Mouse (Mus musculus) midbrain, embryonic 10.5 days (tissue): ENCODE measurements at regions not wholly inside any gene's neighbourhood (a gene's known extent, or its start where the extent isn't known, plus 50 kb on each side); places are given as distances from the start of the nearest gene placed in this dataset.
A peak's percentile ranks its signal among the peaks of the same experiment; 100 is the strongest.

Source experiments
- DNase-seq: peaks from one replicate; pipeline ENCODE4 v3.0.0-alpha.2; 2017; ENCODE audit warnings: low spot score
- H3K27ac ChIP-seq: fragments of 300-500 bp; sonication (generic); replicated peaks from 2 replicates; pipeline ENCODE4 v1.5.1; 2016; ENCODE audit warnings: mild to moderate bottlenecking
- H3K27me3 ChIP-seq: fragments of 300-500 bp; sonication (generic); 2 replicates; pipeline ENCODE4 v1.6.1; 2016; ENCODE audit warnings: low read depth, mild to moderate bottlenecking; ENCODE audit not compliant: poor library complexity, severe bottlenecking
- H3K36me3 ChIP-seq: fragments of 300-500 bp; sonication (generic); 2 replicates; pipeline ENCODE4 v1.6.1; 2016; ENCODE audit warnings: mild to moderate bottlenecking, moderate library complexity
- H3K4me1 ChIP-seq: fragments of 300-500 bp; sonication (generic); 2 replicates; pipeline ENCODE4 v1.6.1; 2016
- H3K4me3 ChIP-seq: fragments of 300-500 bp; sonication (generic); 2 replicates; pipeline ENCODE4 v1.5.1; 2016; ENCODE audit warnings: mild to moderate bottlenecking, moderate library complexity
- H3K9me3 ChIP-seq: fragments of 300-500 bp; sonication (generic); replicated peaks from 2 replicates; pipeline ENCODE4 v1.6.1; 2016; ENCODE audit warnings: mild to moderate bottlenecking
- WGBS: fragments of 180-500 bp; shearing (Covaris S2); methylation state at CpG from one replicate; pipeline ENCODE4 v1.1.7; 2016; 5-methylcytosine and 5-hydroxymethylcytosine counted together

- H3K4me3 ChIP-seq: no peak overlapping the region
- H3K27ac ChIP-seq: no peak overlapping the region
- H3K4me1 ChIP-seq: no peaks in the 10 kb centered on the region
- H3K36me3 ChIP-seq: no peaks in the 10 kb centered on the region
- no peak for DNase-seq
- 87% methylated on average over 3 of the region's 3 CpGs for WGBS
- H3K9me3 ChIP-seq: peaks cover 10% of the 10 kb centered on the region
- H3K27me3 ChIP-seq: no peaks in the 10 kb centered on the region
Observed at GRCm38 (mm10) chr16:76678885-76679284, 305.3 kb upstream of the Nrip1 start.

DNA sequence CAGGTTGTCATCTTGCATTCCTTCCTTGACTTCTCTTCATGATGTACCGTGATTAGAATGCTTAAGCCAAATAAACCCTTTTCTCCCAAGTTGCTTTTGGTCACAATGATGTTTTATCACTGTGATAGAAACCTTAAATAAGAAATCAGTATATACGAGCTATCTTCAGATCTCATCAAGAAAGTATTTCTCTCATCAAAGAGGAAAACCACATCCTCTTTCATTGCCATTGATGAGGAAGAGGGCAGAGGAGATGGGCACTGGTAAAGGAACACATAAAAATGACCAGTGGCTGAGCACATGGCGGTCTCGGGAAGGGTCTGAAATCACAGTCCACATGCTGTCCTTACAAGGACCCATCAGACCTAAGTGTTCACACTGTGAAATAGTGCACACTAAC, 296.2 kb upstream of the Nrip1 start:
- WGBS: 94% methylated on average over 4 of the region's 4 CpGs
- Histone ChIP-seq H3K9me3 (no peaks in the 10 kb centered on the region), H3K27me3 (no peaks in the 10 kb centered on the region), H3K36me3 (no peaks in the 10 kb centered on the region), H3K27ac (no peak overlapping the region), H3K4me1 (no peaks in the 10 kb centered on the region), H3K4me3 (no peak overlapping the region)
- DNase-seq: no peak

GRCm38 (mm10) chr16:76667046-76667445, 293.4 kb upstream of the Nrip1 start:
- no peak for DNase-seq
- 84% methylated on average over 3 of the region's 3 CpGs for whole genome bisulfite sequencing
- H3K27me3 ChIP-seq: no peaks in the 10 kb centered on the region

DNA sequence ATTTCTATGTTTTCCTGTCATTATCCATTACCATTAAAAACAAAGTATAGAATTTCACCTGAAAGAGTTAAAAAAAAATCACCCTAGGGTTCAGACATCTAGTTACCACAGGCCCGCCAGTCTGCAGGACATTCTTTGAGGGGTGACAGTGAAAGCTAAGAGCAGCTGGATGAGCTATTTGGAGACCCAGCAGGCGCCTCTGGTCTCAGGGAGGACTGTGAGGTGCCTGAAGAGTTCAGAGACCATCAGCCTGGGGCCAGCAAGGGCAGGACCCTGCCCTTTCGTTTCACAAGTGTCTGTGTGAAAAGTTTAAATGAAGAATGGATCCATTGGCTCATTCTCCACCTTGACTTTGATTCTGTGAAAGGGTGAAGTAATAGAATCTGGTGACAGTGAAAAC, 281.5 kb upstream of the Nrip1 start:
- no peak overlapping the region for H3K27ac ChIP-seq
- WGBS: 31% methylated on average over 3 of the region's 3 CpGs
- H3K36me3 ChIP-seq: no peaks in the 10 kb centered on the region
- DNase-seq: no peak
- no peaks in the 10 kb centered on the region for H3K9me3 ChIP-seq
- peaks cover 19% of the 10 kb centered on the region for H3K4me1 ChIP-seq
- H3K27me3 ChIP-seq: no peaks in the 10 kb centered on the region
- H3K4me3 ChIP-seq: no peak overlapping the region

More at GRCm38 (mm10) chr16:76667046-76667445, 293.4 kb upstream of the Nrip1 start:
- no peaks in the 10 kb centered on the region for H3K9me3 ChIP-seq
- no peak overlapping the region for H3K4me3 ChIP-seq
- no peak overlapping the region for H3K27ac ChIP-seq
- H3K4me1 ChIP-seq: no peaks in the 10 kb centered on the region
- H3K36me3 ChIP-seq: no peaks in the 10 kb centered on the region

GRCm38 (mm10) chr16:76644281-76644680, 270.7 kb upstream of the Nrip1 start:
- H3K4me1 ChIP-seq: no peaks in the 10 kb centered on the region
- H3K36me3 ChIP-seq: no peaks in the 10 kb centered on the region
- no peak overlapping the region for H3K27ac ChIP-seq
- 0 out of 2 replicates have a peak, but pooled peaks cover 3% of the 10 kb centered on the region for H3K9me3 ChIP-seq
- 90% methylated on average over 6 of the region's 6 CpGs for WGBS
- H3K27me3 ChIP-seq: no peaks in the 10 kb centered on the region
- no peak for DNase-seq
- H3K4me3 ChIP-seq: no peak overlapping the region

DNA sequence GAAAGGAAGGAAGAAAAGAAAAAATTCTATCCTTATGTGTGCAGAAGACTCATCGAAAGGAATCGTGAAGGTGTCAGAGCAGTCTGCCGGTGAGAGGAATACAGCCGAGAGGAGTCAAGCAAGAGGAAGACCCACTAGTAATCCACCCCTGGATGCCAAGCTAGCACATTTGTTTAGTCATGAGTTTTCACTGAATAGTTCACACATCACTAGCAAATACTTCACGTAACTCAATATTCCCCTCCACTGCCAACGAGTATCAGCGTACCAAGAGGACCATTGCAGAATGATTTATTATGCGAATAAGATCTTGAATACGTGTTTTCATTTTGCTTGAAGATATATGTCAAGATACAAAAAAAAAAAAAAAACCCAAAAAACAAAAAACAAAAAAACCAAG, 270.2 kb upstream of the Nrip1 start:
- DNase-seq: no peak
- Histone ChIP-seq H3K4me3 (no peak overlapping the region), H3K9me3 (0 out of 2 replicates have a peak, but pooled peaks cover 3% of the 10 kb centered on the region), H3K4me1 (no peaks in the 10 kb centered on the region), H3K27me3 (no peaks in the 10 kb centered on the region), H3K27ac (no peak overlapping the region), H3K36me3 (no peaks in the 10 kb centered on the region)
- 96% methylated on average over 9 of the region's 9 CpGs for WGBS

DNA sequence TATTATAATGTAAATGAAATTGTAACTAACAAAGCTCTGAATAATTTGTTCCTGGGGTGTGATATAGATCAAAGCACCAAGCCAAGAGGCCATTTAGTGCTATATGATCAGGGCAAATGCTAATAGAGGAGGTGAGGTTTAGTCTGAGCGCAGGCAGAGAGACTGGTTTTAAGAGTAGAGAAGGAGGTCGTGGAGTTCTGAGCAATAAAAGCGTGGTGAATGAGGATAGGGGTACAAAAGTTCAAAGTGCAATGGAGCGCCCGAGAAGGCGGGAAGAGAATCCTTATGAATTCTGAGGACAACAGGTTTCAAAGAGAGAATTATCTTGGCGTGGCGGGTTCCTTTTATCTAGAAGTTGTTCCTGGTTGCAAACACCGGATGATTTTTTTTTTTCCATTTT, 261.5 kb upstream of the Nrip1 start:
- no peak for DNase-seq
- Histone ChIP-seq H3K4me3 (no peak overlapping the region), H3K4me1 (no peaks in the 10 kb centered on the region), H3K36me3 (no peaks in the 10 kb centered on the region), H3K27me3 (no peaks in the 10 kb centered on the region), H3K9me3 (no peaks in the 10 kb centered on the region), H3K27ac (no peak overlapping the region)
- 88% methylated on average over 9 of the region's 9 CpGs for WGBS

DNA sequence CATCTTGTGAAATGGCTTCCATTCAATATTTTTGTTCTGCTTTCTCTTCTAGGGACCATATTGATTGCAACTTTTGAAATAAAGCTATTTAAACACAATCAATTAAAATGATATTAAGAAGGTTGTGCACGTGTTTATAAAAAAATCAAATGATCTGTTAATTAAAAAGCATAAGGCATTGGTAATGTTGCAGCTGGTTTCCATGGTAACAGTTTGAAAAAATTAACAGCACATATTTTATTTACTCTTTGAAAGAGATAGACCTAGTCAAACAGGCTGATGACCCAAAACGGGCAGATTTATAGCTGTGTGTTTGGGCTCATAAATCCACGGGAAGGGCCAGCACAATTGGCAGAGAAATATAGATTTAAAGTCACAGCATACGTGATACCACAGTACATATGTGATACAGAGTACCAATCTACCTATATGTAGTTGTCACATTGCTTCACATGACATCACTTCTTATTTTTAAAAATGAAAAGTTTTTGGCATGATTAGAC, 260.6 kb upstream of the Nrip1 start:
- H3K9me3 ChIP-seq: no peaks in the 10 kb centered on the region
- 91% methylated on average over 4 of the region's 4 CpGs for WGBS
- no peak overlapping the region for H3K4me3 ChIP-seq
- H3K36me3 ChIP-seq: no peaks in the 10 kb centered on the region
- DNase-seq: no peak
- no peaks in the 10 kb centered on the region for H3K27me3 ChIP-seq
- no peaks in the 10 kb centered on the region for H3K4me1 ChIP-seq
- no peak overlapping the region for H3K27ac ChIP-seq

GRCm38 (mm10) chr16:76626142-76626541, 252.5 kb upstream of the Nrip1 start:
- DNase-seq: no peak
- Histone ChIP-seq H3K4me1 (no peaks in the 10 kb centered on the region), H3K4me3 (no peak overlapping the region), H3K27me3 (no peaks in the 10 kb centered on the region), H3K9me3 (no peaks in the 10 kb centered on the region), H3K27ac (no peak overlapping the region), H3K36me3 (no peaks in the 10 kb centered on the region)
- WGBS: 67% methylated on average over 4 of the region's 4 CpGs

DNA sequence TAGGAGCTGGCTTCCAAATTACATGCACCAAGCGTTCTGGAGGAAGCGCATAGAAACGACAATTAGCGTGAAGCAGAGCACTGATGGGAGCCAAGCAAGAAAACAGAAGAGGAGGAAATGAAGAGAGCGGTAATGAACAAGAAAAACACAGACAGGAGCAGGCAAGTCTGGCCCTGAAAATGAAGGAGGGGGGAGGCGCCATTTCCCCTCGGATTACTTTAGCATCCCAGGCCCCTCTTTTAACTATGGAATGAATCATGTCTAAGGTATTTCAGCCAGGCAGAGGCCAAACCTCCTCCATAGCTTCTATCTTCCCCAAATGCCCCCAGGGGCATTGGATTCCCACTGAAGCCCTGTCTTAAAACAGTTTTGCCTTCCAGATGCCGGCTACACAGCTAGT, 248.1 kb upstream of the Nrip1 start:
- H3K4me1 ChIP-seq: no peaks in the 10 kb centered on the region
- H3K4me3 ChIP-seq: no peak overlapping the region
- no peaks in the 10 kb centered on the region for H3K36me3 ChIP-seq
- no peaks in the 10 kb centered on the region for H3K27me3 ChIP-seq
- no peaks in the 10 kb centered on the region for H3K9me3 ChIP-seq
- WGBS: 70% methylated on average over 8 of the region's 8 CpGs
- H3K27ac ChIP-seq: no peak overlapping the region
- DNase-seq: peak; percentile 13

- 89% methylated on average over 7 of the region's 7 CpGs for WGBS
- H3K4me1 ChIP-seq: no peaks in the 10 kb centered on the region
Observed at GRCm38 (mm10) chr16:76618295-76618694, 244.7 kb upstream of the Nrip1 start.

GRCm38 (mm10) chr16:76611061-76611460, 237.4 kb upstream of the Nrip1 start:
- Histone ChIP-seq H3K4me1 (no peaks in the 10 kb centered on the region), H3K27ac (no peak overlapping the region), H3K36me3 (no peaks in the 10 kb centered on the region), H3K4me3 (no peak overlapping the region), H3K27me3 (no peaks in the 10 kb centered on the region), H3K9me3 (no peaks in the 10 kb centered on the region)
- DNase-seq: no peak

More at GRCm38 (mm10) chr16:76618295-76618694, 244.7 kb upstream of the Nrip1 start:
- Histone ChIP-seq H3K27ac (no peak overlapping the region), H3K27me3 (no peaks in the 10 kb centered on the region), H3K9me3 (no peaks in the 10 kb centered on the region), H3K4me3 (no peak overlapping the region), H3K36me3 (no peaks in the 10 kb centered on the region)
- no peak for DNase-seq

- Histone ChIP-seq H3K27me3 (no peaks in the 10 kb centered on the region), H3K4me1 (peaks cover 4% of the 10 kb centered on the region; the same call in 1 of the 2 replicates), H3K36me3 (no peaks in the 10 kb centered on the region), H3K9me3 (no peaks in the 10 kb centered on the region), H3K4me3 (no peak overlapping the region), H3K27ac (no peak overlapping the region)
- WGBS: 57% methylated on average over 3 of the region's 3 CpGs
- DNase-seq: no peak
Observed at GRCm38 (mm10) chr16:76604914-76605313, 231.3 kb upstream of the Nrip1 start.

DNA sequence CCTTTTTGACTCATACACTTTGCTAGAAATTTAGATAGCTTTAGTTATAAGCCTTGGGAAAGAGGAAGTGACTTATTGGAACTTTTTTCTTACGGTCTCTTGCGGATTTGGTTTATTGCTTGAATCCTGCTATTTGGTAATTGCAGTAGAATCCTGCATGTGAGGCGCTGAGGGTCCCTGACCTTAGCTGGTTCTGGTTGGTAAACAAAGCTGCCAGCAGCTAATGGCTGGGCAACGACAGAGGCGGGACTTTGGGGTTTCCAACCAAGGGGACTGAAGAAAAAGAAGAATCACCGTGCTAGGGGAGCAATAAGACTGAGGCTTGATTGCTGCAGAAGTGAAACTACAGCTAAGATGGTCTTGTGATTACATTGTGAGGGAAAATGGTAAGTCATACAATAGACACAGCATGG, 230.2 kb upstream of the Nrip1 start:
- DNase-seq: no peak
- no peak overlapping the region for H3K4me3 ChIP-seq
- H3K9me3 ChIP-seq: no peaks in the 10 kb centered on the region
- H3K27me3 ChIP-seq: no peaks in the 10 kb centered on the region
- no peak overlapping the region for H3K27ac ChIP-seq
- peaks cover 4% of the 10 kb centered on the region; the same call in 1 of the 2 replicates for H3K4me1 ChIP-seq
- no peaks in the 10 kb centered on the region for H3K36me3 ChIP-seq
- WGBS: 73% methylated on average over 6 of the region's 6 CpGs
